Mouse (Mus musculus) ES-Bruce4 (cell line): ENCODE measurements around the gene Six1. TPM values are rescaled to one million over a fixed set of nuclear protein-coding genes. Genes with fewer than 3 reads are reported as not detected.
"Not testable (repeated sequence)": the region's sequence is repeated elsewhere in the genome, so short reads cannot be mapped to it uniquely, and the experiment has no call there.

Source experiments
- H3K27ac ChIP-seq: 2 replicates; pipeline ENCODE4 v1.5.1; 2012; ENCODE audit warnings: low read length, inconsistent platforms; ENCODE audit not compliant: insufficient read depth
- H3K27me3 ChIP-seq: 2 replicates; pipeline ENCODE4 v1.6.1; 2012; ENCODE audit warnings: mild to moderate bottlenecking, low read length, inconsistent platforms; ENCODE audit not compliant: control insufficient read depth, poor library complexity, insufficient read depth, severe bottlenecking
- H3K36me3 ChIP-seq: 2 replicates; pipeline ENCODE4 v1.6.1; 2012; ENCODE audit warnings: inconsistent platforms, mild to moderate bottlenecking, low read length, moderate library complexity; ENCODE audit not compliant: control insufficient read depth, poor library complexity, insufficient read depth, severe bottlenecking
- H3K4me1 ChIP-seq: one replicate; pipeline ENCODE4 v1.8.1; 2011; ENCODE audit warnings: low read length; ENCODE audit not compliant: control insufficient read depth, insufficient read depth
- H3K4me3 ChIP-seq: 2 replicates; pipeline ENCODE4 v1.5.1; 2011; ENCODE audit warnings: low read depth, mild to moderate bottlenecking, low read length
- H3K9ac ChIP-seq: 2 replicates; pipeline ENCODE4 v1.6.1; 2012; ENCODE audit warnings: low read depth, mild to moderate bottlenecking, inconsistent platforms; ENCODE audit not compliant: poor library complexity, severe bottlenecking
- H3K9me3 ChIP-seq: replicated peaks from 2 replicates; pipeline ENCODE4 v1.6.1; 2012; ENCODE audit warnings: mild to moderate bottlenecking, low read length, inconsistent platforms; ENCODE audit not compliant: control insufficient read depth, poor library complexity, insufficient read depth, severe bottlenecking
- CTCF ChIP-seq: IDR thresholded peaks from one replicate; pipeline ENCODE4 v1.8.1; 2011; ENCODE audit warnings: low read depth, low read length
- EP300 ChIP-seq: IDR thresholded peaks from 2 replicates; pipeline ENCODE4 v1.6.1; 2011; ENCODE audit warnings: low read depth, low read length; ENCODE audit not compliant: insufficient read depth
- POLR2A ChIP-seq: IDR thresholded peaks from one replicate; pipeline ENCODE4 v1.8.1; 2011; ENCODE audit warnings: low read length; ENCODE audit not compliant: insufficient read depth
- polyA plus RNA-seq: library from polyadenylated mRNA; stranded (reverse); fragments of >200 nt; gene quantifications from 2 replicates; pipeline ENCODE4 v1.2.4, GENCODE M21; 2011; ENCODE audit warnings: low read depth; ENCODE audit not compliant: missing spikeins, insufficient read depth, insufficient read length

Six1 gene
- polyA plus RNA-seq, 1 experiment: 2.9 TPM

DNA sequence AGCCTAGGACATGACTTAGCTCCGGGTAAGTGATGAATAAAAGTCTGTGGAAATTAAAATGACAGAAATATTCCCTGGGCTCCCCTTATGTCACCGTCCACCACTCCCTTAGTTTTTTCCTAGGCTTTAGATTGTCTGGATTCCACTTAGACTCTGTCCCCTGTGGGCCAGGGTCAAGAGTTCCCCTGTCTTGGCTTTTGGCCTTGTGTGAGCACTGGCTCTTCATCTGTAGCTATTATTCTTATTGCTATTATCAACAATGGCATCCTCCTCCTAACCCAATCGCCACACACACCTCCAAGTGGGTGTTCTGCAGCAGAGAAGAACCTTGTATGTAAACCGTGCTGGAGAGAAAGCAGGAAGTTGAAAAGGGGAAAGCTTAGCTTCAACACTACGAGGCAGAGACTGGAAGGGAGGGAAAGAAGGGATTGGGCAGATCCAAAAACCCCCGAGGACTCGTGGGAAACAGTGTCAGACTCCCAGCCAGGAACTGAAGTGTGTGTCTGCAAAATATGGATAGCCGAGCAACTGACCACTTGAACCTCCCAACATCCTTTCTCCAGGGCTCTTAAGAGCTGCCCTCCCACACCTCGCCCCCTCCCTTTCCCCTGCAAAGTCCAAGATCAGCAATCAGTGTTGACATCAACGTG is 41.4 kb downstream of the Six1 start:
- Histone ChIP-seq H3K27ac (no peak overlapping the region), H3K4me3 (no peak overlapping the region), H3K9me3 (no peaks in the 10 kb centered on the region)

DNA sequence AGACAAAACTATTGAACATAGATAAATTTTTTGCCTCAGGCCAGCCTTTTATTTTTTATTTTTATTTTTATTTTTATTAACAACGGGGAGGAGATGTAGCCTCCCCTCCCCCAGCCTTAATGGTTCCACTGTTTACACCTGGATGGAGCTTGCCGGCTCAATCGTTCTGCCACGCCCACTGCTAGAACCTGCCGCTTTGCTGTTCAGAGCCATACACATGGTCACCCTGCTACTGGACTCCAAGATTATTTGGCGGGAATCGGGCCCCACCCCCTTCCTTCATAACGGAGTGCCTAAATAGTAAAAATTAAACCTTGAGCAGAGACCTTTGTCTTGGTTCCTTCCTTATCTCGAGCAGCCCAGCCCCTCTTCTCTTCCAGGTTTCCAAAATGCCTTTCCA is 50.8 kb downstream of the Six1 start:
- H3K27ac ChIP-seq: 0 out of 2 replicates have a peak overlapping the region, but pooled peaks have one; percentile 58
- H3K27me3 ChIP-seq: not testable (repeated sequence)

More for the DNA sequence above, 41.4 kb downstream of the Six1 start:
- TF ChIP-seq CTCF (no peak), POLR2A (no peak), EP300 (no peak)
- no peaks in the 10 kb centered on the region for H3K36me3 ChIP-seq
- no peaks in the 10 kb centered on the region for H3K27me3 ChIP-seq
- no peaks in the 10 kb centered on the region for H3K4me1 ChIP-seq
- no peak overlapping the region for H3K9ac ChIP-seq

DNA sequence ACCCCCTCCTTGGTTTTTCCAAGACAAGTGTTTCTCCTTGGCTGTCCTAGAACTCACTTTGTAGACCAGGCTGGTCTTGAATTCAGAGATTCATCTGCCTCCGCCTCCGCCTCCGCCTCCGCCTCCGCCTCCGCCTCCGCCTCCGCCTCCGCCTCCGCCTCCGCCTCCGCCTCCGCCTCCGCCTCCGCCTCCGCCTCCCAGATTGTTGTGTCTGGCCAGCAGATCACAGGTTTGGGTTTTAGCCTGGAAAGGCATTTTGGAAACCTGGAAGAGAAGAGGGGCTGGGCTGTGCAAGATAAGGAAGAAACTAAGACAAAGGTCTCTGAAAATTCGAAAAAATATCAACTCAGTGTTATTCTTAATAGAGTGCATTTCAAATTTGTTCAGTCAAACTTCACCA is 51.4 kb downstream of the Six1 start:
- not testable (repeated sequence) for H3K9ac ChIP-seq, H3K4me3 ChIP-seq, H3K27me3 ChIP-seq, H3K4me1 ChIP-seq, H3K36me3 ChIP-seq, H3K9me3 ChIP-seq
- H3K27ac ChIP-seq: peak overlapping the region; percentile 79; the same call in 1 of the 2 replicates

More for the DNA sequence above, 50.8 kb downstream of the Six1 start:
- H3K4me3 ChIP-seq, H3K36me3 ChIP-seq, H3K9me3 ChIP-seq, H3K4me1 ChIP-seq, H3K9ac ChIP-seq: not testable (repeated sequence)

DNA sequence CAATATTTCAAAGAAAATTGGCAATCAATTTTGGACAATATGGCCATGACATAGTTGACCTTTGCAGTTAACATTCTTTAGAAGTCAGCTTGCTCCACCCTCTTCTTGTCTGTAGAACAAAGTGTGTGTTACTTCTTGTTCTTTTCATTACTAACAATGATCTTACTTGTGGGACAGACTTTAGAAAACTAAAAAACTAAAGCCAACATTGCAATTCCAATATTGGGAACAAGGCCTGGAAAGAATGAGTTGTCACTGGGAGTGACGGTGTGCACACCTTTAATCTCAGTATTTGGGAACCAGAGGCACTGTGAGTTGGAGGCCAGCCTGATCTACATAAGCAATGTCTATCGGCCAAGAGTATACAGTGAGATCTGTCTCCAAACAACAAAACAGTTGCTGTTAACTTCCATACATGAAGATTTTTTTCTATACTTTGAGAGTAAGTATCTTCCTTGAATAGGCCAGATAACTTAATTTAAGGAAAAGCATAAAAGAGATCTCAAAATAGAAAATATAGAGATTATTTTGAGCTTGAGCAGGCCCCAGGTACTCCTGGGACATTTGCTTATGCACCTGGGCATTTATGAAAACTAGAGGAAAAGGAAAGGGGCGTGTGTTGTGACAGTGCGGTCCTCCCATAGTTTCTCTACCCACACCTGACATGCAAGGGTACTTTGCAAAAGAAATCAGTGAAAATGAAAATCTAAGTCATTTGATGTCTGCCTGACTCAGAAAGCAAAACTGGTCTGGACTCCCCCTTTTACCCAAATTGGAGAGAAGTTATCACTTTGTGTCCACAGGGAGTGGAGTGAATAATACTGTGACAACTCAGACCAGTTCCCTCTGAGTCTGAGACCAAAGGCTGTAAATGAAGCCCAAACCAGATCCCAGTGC is 55.3 kb downstream of the Six1 start:
- Histone ChIP-seq H3K4me3 (no peak overlapping the region), H3K4me1 (peaks cover 4% of the 10 kb centered on the region), H3K9ac (no peak overlapping the region), H3K36me3 (no peaks in the 10 kb centered on the region), H3K9me3 (0 out of 2 replicates have a peak, but pooled peaks cover 2% of the 10 kb centered on the region), H3K27me3 (no peaks in the 10 kb centered on the region), H3K27ac (no peak overlapping the region)
- no peak for TF ChIP-seq EP300
- TF ChIP-seq CTCF: no peak
- no peak for TF ChIP-seq POLR2A

DNA sequence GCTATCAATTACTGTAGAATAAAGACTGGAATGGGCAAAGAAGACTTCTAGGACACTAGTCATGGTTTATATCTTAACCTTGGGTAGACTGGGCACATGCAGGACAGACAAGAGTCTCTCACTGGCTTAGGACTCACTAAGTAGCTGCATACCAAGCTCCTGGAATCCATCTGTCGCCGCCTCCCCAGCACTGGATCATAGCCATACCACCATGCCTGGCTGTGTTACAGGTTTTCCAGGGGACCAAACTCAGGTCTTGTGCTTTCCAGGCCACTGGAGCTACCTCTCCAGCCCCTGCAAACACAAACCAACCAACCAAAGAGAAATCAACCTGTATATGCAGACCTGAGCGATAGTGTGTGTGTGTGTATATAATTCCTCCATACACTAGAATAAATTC is 57.0 kb downstream of the Six1 start:
- H3K4me3 ChIP-seq: no peak overlapping the region
- no peak overlapping the region for H3K9ac ChIP-seq
- TF ChIP-seq POLR2A: no peak
- no peak for TF ChIP-seq CTCF
- no peak for TF ChIP-seq EP300
- H3K9me3 ChIP-seq: 0 out of 2 replicates have a peak, but pooled peaks cover 2% of the 10 kb centered on the region
- no peaks in the 10 kb centered on the region for H3K27me3 ChIP-seq
- peaks cover under 1% of the 10 kb centered on the region for H3K4me1 ChIP-seq
- H3K36me3 ChIP-seq: no peaks in the 10 kb centered on the region
- no peak overlapping the region for H3K27ac ChIP-seq

Other genes starting within 250 kb of the Six1 start
- not detected in 2 replicates for gene Six6, start 114.0 kb downstream of the Six1 start, polyA plus RNA-seq
- gene 4930447C04Rik, start 113.1 kb downstream of the Six1 start, polyA plus RNA-seq: 79.1 and 91.6 TPM in 2 replicates
- gene Six4, start 59.6 kb upstream of the Six1 start, polyA plus RNA-seq: 46.0 and 47.0 TPM in 2 replicates
- 71.2 and 77.6 TPM in 2 replicates for gene Mnat1, start 69.8 kb upstream of the Six1 start, polyA plus RNA-seq
- gene Trmt5, start 232.8 kb upstream of the Six1 start, polyA plus RNA-seq: 45.7 and 53.2 TPM in 2 replicates
- gene Slc38a6, start 232.9 kb upstream of the Six1 start, polyA plus RNA-seq: 18.8 and 24.6 TPM in 2 replicates